Mouse (Mus musculus) forebrain, embryonic 16.5 days (tissue): ENCODE results near the gene Flt3l. TPM values are rescaled to one million over a fixed set of nuclear protein-coding genes. Genes with fewer than 3 reads are reported as not detected.
"Not testable (repeated sequence)": the region's sequence is repeated elsewhere in the genome, so short reads cannot be mapped to it uniquely, and the experiment has no call there.

ENCODE experiments used
- ATAC-seq: fragments of 200-750 bp; cut with Nextera tagmentation; 2 replicates; pipeline ENCODE4 v1.8.0; 2017; ENCODE audit warnings: mild to moderate bottlenecking, moderate library complexity
- H3K27ac ChIP-seq: fragments of 300-500 bp; sonication (generic); 2 replicates; pipeline ENCODE4 v1.5.1; 2014; ENCODE audit warnings: low read length, control low read depth
- H3K27me3 ChIP-seq: fragments of 300-500 bp; sonication (generic); replicated peaks from 2 replicates; pipeline ENCODE4 v1.6.1; 2014; ENCODE audit warnings: low read length; ENCODE audit not compliant: control insufficient read depth, insufficient read depth
- H3K36me3 ChIP-seq: fragments of 300-500 bp; sonication (generic); 2 replicates; pipeline ENCODE4 v1.6.1; 2014; ENCODE audit not compliant: control insufficient read depth, insufficient read depth
- H3K4me1 ChIP-seq: fragments of 300-500 bp; sonication (generic); replicated peaks from 2 replicates; pipeline ENCODE4 v1.6.1; 2014; ENCODE audit warnings: low read length; ENCODE audit not compliant: control insufficient read depth, insufficient read depth
- H3K4me2 ChIP-seq: fragments of 300-500 bp; sonication (generic); 2 replicates; pipeline ENCODE4 v1.6.1; 2014; ENCODE audit warnings: mild to moderate bottlenecking, low read length, control low read depth
- H3K4me3 ChIP-seq: fragments of 300-500 bp; sonication (generic); replicated peaks from 2 replicates; pipeline ENCODE4 v1.5.1; 2014; ENCODE audit warnings: mild to moderate bottlenecking, low read length, control low read depth
- H3K9ac ChIP-seq: fragments of 300-500 bp; sonication (generic); replicated peaks from 2 replicates; pipeline ENCODE4 v1.6.1; 2014; ENCODE audit warnings: low read depth, low read length, control low read depth
- H3K9me3 ChIP-seq: fragments of 300-500 bp; sonication (generic); 2 replicates; pipeline ENCODE4 v1.6.1; 2016; ENCODE audit warnings: low read length; ENCODE audit not compliant: control insufficient read depth
- WGBS: fragments of 180-500 bp; shearing (Covaris S2); extraction: QIAGEN DNeasy Blood & Tissue Kit; methylation state at CpG from one replicate; pipeline ENCODE4 v1.1.7; 2014; 5-methylcytosine and 5-hydroxymethylcytosine counted together
- polyA plus RNA-seq: library from polyadenylated mRNA; unstranded; fragments of >200 nt; fragmentation: Nextera tagmentation; extraction: Ambion mirVana; gene quantifications from 2 replicates; pipeline ENCODE4 v1.2.1, GENCODE M21; 2015

Gene Flt3l
- polyA plus RNA-seq, 1 experiment from 2014 or later, result 1.4 TPM

DNA sequence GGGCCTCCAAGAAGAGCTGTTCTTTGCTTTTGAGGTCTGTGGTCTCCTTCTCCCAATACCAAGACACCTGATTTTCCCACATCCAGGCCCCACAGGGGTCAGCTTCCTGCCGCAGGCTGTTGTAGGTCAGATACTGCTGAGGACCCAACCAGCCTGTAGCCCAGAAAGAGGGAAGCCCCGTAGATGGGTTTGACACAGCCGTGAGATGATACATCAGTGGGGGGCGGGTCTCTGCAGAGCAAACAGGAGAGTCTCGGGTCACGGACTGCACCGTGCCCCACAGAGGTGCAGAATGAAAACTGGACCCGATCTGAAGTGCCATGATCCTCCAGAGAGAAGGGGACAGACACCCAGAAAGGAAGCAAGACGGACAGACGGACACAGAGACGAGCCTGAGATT is 33.8 kb downstream of the Flt3l start:
- no peak for ATAC-seq
- WGBS, result 92% methylated on average over 11 of the region's 11 CpGs
- Histone ChIP-seq H3K4me1 (no peaks in the 10 kb centered on the region), H3K9me3 (no peaks in the 10 kb centered on the region), H3K27ac (no peak overlapping the region), H3K4me3 (no peak overlapping the region), H3K27me3 (no peaks in the 10 kb centered on the region), H3K9ac (no peak overlapping the region), H3K36me3 (no peaks in the 10 kb centered on the region), H3K4me2 (no peak overlapping the region)

DNA sequence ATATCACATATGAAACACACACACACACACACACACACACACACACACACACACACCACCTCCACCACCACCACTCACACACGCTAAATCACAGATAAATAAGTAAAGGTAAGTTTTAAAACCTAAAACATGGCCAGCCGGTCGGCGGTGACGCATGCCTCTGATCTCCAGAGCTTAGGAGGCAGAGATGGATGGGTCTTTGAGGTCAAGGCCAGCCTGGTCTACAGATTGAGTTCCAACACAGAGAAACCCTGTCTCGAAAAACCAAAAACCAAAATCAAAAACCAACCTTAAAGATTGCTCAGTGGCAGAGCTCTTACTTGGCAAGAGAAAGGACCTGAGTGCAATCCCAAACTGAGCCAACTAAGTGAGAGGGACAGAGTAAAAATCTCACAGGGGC is 36.2 kb downstream of the Flt3l start:
- Histone ChIP-seq H3K36me3 (no peaks in the 10 kb centered on the region), H3K4me2 (no peak overlapping the region), H3K9ac (no peak overlapping the region), H3K27ac (no peak overlapping the region), H3K4me1 (no peaks in the 10 kb centered on the region), H3K4me3 (no peak overlapping the region), H3K27me3 (no peaks in the 10 kb centered on the region), H3K9me3 (no peaks in the 10 kb centered on the region)
- WGBS, result 96% methylated on average over 6 of the region's 6 CpGs
- ATAC-seq, result no peak

DNA sequence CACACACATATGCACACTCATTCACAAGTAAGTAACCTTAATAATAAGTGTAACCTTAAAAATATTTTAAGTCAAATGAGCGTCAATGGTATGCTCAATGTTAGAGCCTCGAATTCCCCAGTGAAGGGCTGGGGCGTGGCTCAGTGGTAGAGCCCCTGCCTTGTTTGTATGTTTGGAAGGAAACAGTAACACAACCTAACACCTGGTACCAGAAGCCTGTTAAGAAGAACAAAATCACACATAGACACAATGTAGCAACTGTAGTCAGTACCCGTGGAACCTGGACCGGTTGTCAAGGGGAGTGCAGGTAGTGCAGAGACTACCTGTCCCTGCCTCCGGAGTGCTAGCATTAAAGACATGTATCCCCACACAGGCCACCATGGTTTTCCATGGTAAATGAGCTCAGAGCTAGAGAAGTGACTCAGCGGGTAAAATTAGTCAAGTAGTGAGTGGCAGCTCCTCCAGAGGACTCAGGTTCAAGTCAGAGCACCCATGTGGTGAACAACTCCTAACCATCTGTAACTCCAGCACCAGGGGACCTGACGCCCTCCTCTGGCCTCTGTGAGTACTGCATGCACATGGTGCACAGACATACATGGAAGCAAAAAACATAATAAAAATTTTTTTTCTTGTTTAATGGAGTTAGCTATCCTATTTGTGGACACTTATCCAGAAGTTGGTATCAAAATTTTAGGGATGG is 37.5 kb downstream of the Flt3l start:
- Histone ChIP-seq H3K36me3 (no peaks in the 10 kb centered on the region), H3K4me2 (no peak overlapping the region), H3K9ac (no peak overlapping the region), H3K9me3 (no peaks in the 10 kb centered on the region), H3K4me1 (no peaks in the 10 kb centered on the region), H3K4me3 (no peak overlapping the region), H3K27ac (no peak overlapping the region), H3K27me3 (no peaks in the 10 kb centered on the region)
- 88% methylated on average over 8 of the region's 8 CpGs for WGBS
- ATAC-seq, result no peak

DNA sequence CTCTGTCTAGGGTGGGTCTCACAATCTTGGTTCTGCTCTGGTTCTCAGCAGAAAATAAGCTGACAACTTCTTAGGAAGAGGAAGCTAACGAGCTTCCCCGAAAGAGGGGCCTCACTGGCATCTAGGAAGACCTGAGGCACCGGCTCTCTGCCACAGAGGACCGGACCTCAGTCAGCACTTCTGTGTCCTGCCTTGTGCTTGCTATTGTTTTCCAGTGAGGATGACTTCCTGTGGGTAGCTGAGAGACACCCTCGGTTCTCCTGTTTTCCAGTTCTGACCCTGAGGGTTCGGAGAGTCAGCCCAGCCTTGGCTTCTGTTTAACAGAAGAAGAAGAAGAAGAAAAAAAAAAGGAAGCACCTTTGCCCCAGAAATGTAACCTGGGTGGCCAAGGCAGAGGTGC is 38.8 kb downstream of the Flt3l start:
- no peak for ATAC-seq
- no peak overlapping the region for H3K4me3 ChIP-seq
- H3K4me2 ChIP-seq, result no peak overlapping the region
- 58% methylated on average over 6 of the region's 6 CpGs for WGBS
- H3K4me1 ChIP-seq, result no peaks in the 10 kb centered on the region; the same call in 1 of the 2 replicates
- H3K36me3 ChIP-seq, result no peaks in the 10 kb centered on the region
- H3K9ac ChIP-seq, result no peak overlapping the region
- no peak overlapping the region for H3K27ac ChIP-seq
- H3K27me3 ChIP-seq, result no peaks in the 10 kb centered on the region
- no peaks in the 10 kb centered on the region for H3K9me3 ChIP-seq

DNA sequence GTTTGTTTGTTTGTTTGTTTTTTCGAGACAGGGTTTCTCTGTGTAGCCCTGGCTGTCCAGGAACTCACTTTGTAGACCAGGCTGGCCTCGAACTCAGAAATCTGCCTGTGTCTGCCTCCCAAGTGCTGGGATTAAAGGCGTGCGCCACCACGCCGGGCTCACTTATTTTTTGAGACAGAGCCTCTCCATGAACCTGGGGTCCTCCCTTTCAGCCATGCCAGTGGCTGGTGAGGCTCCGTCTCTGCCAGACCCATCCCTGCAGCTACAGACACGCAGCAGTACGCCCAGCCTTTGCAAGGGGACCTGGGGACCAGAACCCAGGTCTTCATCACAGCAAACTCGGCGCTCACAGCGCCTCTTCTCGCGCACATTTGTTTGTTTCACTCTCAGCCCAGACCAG is 40.3 kb downstream of the Flt3l start:
- ATAC-seq, H3K27me3 ChIP-seq, H3K4me3 ChIP-seq, H3K4me2 ChIP-seq, H3K9ac ChIP-seq, H3K27ac ChIP-seq, H3K36me3 ChIP-seq, H3K9me3 ChIP-seq: not testable (repeated sequence)
- WGBS, result 91% methylated on average over 14 of the region's 14 CpGs
- H3K4me1 ChIP-seq, result peaks cover 11% of the 10 kb centered on the region

DNA sequence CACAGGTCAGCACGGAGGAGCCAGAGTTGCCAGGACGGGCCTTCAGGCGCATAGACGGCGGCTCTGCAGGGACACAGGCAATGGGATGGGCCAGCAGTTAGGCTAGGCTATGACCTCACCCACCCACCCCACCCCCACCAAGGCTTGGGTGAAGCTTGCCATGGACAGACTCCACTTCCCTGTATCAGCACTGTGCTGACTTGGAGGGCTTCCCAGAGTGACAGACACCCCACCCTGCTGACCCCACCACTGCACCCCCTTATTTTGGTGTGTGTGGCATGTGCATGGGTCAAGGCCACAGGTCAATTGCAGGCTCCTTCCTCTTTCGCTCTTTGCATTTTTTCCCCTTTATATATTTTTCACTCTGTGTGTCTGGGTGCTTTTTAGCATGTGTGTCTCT is 40.9 kb downstream of the Flt3l start:
- no peaks in the 10 kb centered on the region for H3K36me3 ChIP-seq
- no peak overlapping the region for H3K27ac ChIP-seq
- H3K27me3 ChIP-seq, result no peaks in the 10 kb centered on the region
- peaks cover 11% of the 10 kb centered on the region for H3K4me1 ChIP-seq
- no peaks in the 10 kb centered on the region for H3K9me3 ChIP-seq
- H3K4me3 ChIP-seq, result no peak overlapping the region
- no peak for ATAC-seq
- WGBS, result 76% methylated on average over 6 of the region's 6 CpGs
- H3K9ac ChIP-seq, result no peak overlapping the region
- no peak overlapping the region for H3K4me2 ChIP-seq

DNA sequence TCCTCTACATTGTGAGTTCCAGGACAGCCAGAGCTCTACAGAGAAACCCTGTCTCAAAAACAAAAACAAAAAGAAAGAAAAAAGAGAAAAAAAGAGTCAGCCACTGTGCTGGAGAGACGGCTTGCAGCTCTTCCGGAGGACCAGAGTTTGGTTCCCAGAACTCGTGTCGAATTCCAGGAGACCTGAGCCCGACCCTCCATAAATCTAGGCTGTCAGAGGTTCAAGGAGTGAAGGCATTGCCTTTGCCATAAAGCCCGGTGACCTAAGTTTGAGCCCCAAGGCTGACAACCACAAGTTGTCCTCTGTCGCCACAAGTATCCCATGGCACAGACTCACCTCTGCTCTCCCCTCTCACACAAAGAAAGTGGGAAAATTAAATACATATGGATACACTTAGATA is 42.1 kb downstream of the Flt3l start:
- H3K27ac ChIP-seq, result no peak overlapping the region
- no peaks in the 10 kb centered on the region for H3K36me3 ChIP-seq
- H3K4me3 ChIP-seq, result no peak overlapping the region
- H3K9me3 ChIP-seq, result no peaks in the 10 kb centered on the region
- ATAC-seq, result no peak
- H3K27me3 ChIP-seq, result no peaks in the 10 kb centered on the region
- no peak overlapping the region for H3K9ac ChIP-seq
- H3K4me2 ChIP-seq, result no peak overlapping the region
- peaks cover 11% of the 10 kb centered on the region for H3K4me1 ChIP-seq
- WGBS, result 75% methylated on average over 7 of the region's 7 CpGs

DNA sequence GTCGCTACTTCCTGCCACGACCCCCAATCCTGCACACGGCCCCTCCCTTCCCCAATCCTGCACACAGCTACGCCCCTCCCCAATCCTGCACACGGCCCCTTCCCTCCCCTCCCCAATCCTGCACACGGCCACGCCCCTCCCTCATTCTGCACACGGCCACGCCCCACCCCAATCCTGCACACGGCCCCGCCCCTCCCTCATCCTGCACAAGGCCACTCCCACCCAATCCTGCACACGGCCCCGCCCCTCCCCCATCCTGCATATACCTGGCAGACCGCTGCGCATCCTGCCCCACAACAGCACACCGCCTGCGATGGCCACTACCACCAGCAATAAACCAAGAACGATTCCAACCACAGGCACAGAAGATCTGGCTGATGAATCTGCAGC is 42.7 kb downstream of the Flt3l start:
- WGBS, result 37% methylated on average over 18 of the region's 18 CpGs
- Histone ChIP-seq H3K27me3 (no peaks in the 10 kb centered on the region), H3K4me3 (no peak overlapping the region), H3K9me3 (no peaks in the 10 kb centered on the region), H3K27ac (no peak overlapping the region), H3K4me2 (no peak overlapping the region), H3K4me1 (peaks cover 11% of the 10 kb centered on the region), H3K9ac (no peak overlapping the region), H3K36me3 (no peaks in the 10 kb centered on the region)
- no peak for ATAC-seq

DNA sequence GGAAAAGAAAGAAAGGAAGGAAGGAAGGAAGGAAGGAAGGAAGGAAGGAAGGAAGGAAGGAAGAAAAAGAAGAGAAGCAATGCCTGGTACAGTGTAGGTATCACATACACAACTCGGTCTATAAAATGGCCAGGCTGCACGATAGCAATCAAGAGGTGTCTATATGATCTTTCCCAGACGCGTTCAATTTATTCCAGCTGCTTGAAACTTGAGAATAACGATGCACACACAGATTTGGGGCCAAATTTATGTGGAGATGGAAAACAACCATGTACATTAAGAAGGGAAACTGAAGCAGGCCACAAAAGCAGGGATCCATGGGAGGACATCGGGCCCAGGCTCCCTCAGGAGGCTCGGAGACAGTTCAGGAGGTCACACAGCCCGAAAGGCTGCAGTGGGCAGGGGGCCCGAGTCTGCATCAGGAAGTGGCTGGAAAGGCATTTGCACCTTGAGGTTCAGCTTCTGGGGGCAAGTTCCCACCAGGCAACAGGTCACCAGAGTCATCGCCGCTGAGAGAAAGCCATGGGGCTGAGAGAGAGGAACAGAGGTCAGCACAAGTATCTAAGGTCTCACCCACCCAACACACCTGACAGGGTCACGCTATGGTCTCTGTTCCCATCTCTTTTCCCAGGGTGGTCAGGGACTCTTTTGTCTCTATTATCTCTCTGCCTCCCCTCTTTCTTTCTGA is 43.3 kb downstream of the Flt3l start:
- H3K9me3 ChIP-seq, result no peaks in the 10 kb centered on the region
- H3K27ac ChIP-seq, result no peak overlapping the region
- peaks cover 11% of the 10 kb centered on the region for H3K4me1 ChIP-seq
- no peak overlapping the region for H3K9ac ChIP-seq
- H3K4me3 ChIP-seq, result no peak overlapping the region
- H3K4me2 ChIP-seq, result no peak overlapping the region
- H3K36me3 ChIP-seq, result no peaks in the 10 kb centered on the region
- no peaks in the 10 kb centered on the region for H3K27me3 ChIP-seq
- 71% methylated on average over 12 of the region's 12 CpGs for WGBS
- no peak for ATAC-seq
